Mouse (Mus musculus): Measurements from ENCODE around the gene Srgap1. TPM values are rescaled to one million over a fixed set of nuclear protein-coding genes. Genes with fewer than 3 reads are reported as not detected.

Srgap1 gene
- total and polyA plus RNA-seq, 2 experiments from 2014 or later = 18.8 to 24.4 TPM

DNA sequence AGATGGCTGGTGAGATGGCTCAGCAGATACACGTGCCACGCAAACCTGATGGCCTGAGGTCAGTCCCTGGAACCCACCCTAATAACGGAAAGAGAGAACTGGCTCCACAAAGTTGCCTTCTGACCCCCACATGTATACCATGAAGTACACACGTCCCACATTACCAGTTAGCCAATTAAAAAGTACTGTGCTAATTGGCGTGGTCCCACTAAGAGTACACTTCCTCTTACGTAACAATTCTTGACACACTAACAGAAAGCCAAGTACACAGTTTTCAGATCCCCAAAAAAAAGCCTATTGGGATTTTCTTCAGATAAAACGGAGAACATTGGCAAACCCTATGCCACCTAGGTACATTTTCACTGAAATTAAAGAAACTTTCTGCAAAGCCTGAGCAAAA is 73.8 kb downstream of the Srgap1 start:
- 88% methylated on average over 7 of the region's 7 CpGs for WGBS
- no peaks in the 10 kb centered on the region for H3K27me3 ChIP-seq (ENCODE audit: insufficient read depth, low read length)
- no peak overlapping the region for H3K4me2 ChIP-seq (ENCODE audit: low read depth, low read length)
- no peak for TF ChIP-seq CTCF (IDR thresholded peaks at IDR 0.05; ENCODE audit: low read depth)
- no peaks in the 10 kb centered on the region for H3K36me3 ChIP-seq (ENCODE audit: insufficient read depth, low read length)
- H3K4me3 ChIP-seq (ENCODE audit: low read length) = no peak overlapping the region
- no peak for DNase-seq (ENCODE audit: low spot score)
- H3K27ac ChIP-seq = no peak overlapping the region
- H3K4me1 ChIP-seq (ENCODE audit: insufficient read depth, low read length) = peaks cover 5% of the 10 kb centered on the region; the same call in 1 of the 2 replicates
- H3K9me3 ChIP-seq (ENCODE audit: low read length) = no peaks in the 10 kb centered on the region
- no peak for ATAC-seq
- no peak overlapping the region for H3K9ac ChIP-seq (replicated peaks; ENCODE audit: low read length)

DNA sequence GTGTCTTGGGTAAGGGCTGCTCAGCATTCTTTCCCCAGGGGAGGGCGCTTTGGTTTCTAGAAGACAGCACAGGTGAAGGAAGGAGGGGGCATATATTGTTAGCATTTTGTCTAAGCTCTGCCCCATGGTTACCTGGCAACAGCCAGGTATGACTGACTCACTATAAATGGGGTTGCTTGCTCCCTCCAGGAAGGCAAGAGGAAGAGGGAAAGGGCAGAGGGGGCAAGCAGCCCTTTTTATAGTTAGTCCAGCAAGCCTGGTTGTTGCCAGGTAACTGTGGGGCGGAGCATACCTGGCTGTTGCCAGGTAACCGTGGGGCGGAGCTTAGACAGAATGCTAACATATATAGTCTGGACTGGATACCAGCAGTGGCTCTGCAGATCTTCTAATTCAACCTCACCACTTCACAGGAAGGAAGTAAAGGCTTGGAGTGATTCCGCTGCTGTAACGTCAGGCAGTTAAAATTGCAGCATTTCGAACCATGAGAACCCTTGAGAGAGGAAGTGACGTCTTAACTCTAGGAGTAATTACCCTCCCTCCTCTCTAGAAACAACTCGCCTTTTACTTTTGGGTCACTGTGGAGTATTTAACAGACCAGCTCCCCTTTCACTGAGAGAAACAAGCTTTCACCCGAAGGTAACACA is 74.7 kb downstream of the Srgap1 start:
- TF ChIP-seq CTCF (IDR thresholded peaks at IDR 0.05; ENCODE audit: low read depth) = no peak
- H3K4me3 ChIP-seq (ENCODE audit: low read length) = no peak overlapping the region
- H3K4me1 ChIP-seq (ENCODE audit: insufficient read depth, low read length) = peaks cover 12% of the 10 kb centered on the region; the same call in 1 of the 2 replicates
- H3K9me3 ChIP-seq (ENCODE audit: low read length) = no peaks in the 10 kb centered on the region
- no peak overlapping the region for H3K9ac ChIP-seq (replicated peaks; ENCODE audit: low read length)
- DNase-seq (ENCODE audit: low spot score) (no peak), ATAC-seq (peak; percentile 27; the same call in 1 of the 2 replicates)
- H3K36me3 ChIP-seq (ENCODE audit: insufficient read depth, low read length) = no peaks in the 10 kb centered on the region
- 87% methylated on average over 10 of the region's 10 CpGs for WGBS
- H3K27ac ChIP-seq = no peak overlapping the region
- H3K4me2 ChIP-seq (ENCODE audit: low read depth, low read length) = no peak overlapping the region
- no peaks in the 10 kb centered on the region for H3K27me3 ChIP-seq (ENCODE audit: insufficient read depth, low read length)

DNA sequence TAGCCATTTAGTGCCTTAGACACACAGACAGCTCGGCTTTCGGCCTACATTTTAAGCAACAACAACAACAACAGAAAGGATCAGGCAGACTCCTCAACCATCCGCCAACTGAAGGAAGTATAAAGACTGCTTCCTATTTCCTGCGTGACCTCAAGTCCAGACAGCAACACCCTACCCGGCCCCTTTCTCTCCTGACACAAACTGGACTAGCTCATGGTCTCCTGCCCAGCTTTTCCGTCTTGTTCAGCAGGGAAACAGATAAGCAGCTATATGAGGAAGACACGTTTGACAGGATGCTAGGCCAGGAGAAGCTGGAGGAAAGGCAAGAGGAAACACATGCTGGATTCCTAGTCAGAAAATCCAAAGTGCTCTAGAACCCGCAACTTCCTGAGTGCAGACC is 75.5 kb downstream of the Srgap1 start:
- DNase-seq (ENCODE audit: low spot score) (no peak), ATAC-seq (no peak)
- H3K4me3 ChIP-seq (ENCODE audit: low read length) = no peak overlapping the region
- H3K4me1 ChIP-seq (ENCODE audit: insufficient read depth, low read length) = peaks cover 12% of the 10 kb centered on the region; the same call in 1 of the 2 replicates
- no peak overlapping the region for H3K9ac ChIP-seq (replicated peaks; ENCODE audit: low read length)
- no peaks in the 10 kb centered on the region for H3K36me3 ChIP-seq (ENCODE audit: insufficient read depth, low read length)
- no peak overlapping the region for H3K4me2 ChIP-seq (ENCODE audit: low read depth, low read length)
- peak overlapping the region; percentile 51; the same call in 1 of the 2 replicates for H3K27ac ChIP-seq
- 54% methylated on average over 8 of the region's 8 CpGs for WGBS
- no peaks in the 10 kb centered on the region for H3K9me3 ChIP-seq (ENCODE audit: low read length)
- no peak for TF ChIP-seq CTCF (IDR thresholded peaks at IDR 0.05; ENCODE audit: low read depth)
- no peaks in the 10 kb centered on the region for H3K27me3 ChIP-seq (ENCODE audit: insufficient read depth, low read length)

DNA sequence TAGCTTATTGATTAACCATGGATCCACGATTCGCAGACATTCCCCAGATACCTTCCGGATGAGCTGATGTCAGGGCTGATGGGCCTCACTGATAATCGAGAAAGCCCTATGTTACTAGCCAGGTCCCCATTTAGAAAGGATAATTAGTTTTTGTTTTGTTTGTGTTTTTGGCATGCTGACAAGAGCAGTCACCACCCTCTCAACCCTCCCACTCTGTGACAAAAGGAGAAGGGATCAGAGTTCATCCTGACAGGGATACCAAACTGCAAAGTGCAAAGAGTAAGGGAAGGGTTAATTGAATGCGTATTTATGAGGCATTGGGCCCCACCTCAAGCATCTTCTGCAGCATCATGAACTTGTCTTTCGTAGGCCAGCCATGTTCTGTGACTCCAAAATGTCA is 76.2 kb downstream of the Srgap1 start:
- Histone ChIP-seq H3K27ac (no peak overlapping the region), H3K36me3 (ENCODE audit: insufficient read depth, low read length) (no peaks in the 10 kb centered on the region), H3K27me3 (ENCODE audit: insufficient read depth, low read length) (no peaks in the 10 kb centered on the region), H3K9ac (replicated peaks; ENCODE audit: low read length) (no peak overlapping the region), H3K9me3 (ENCODE audit: low read length) (no peaks in the 10 kb centered on the region), H3K4me3 (ENCODE audit: low read length) (no peak overlapping the region), H3K4me1 (ENCODE audit: insufficient read depth, low read length) (peaks cover 12% of the 10 kb centered on the region; the same call in 1 of the 2 replicates), H3K4me2 (ENCODE audit: low read depth, low read length) (no peak overlapping the region)
- no peak for ATAC-seq
- TF ChIP-seq CTCF (IDR thresholded peaks at IDR 0.05; ENCODE audit: low read depth) = no peak
- DNase-seq (ENCODE audit: low spot score) = no peak
- WGBS = 42% methylated on average over 6 of the region's 6 CpGs

DNA sequence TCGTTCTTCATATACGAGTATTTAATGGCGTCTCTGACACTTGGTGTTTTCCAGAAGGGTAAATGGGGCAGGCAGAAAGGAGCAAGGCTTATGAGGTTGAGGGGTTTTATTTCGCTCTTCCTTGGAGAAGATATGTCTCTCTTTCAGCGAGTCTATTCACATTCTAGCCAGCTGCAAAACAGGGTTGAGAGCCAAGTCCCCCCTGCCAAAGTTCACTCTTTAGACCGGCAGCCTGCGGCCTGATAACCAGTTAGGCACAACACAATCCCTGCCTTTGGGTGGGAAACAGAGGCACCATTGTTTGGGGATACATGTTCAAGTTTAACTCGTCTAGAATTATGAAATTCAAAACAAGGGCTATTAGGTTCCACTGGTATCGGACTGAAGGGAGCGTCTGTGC is 83.0 kb downstream of the Srgap1 start:
- no peak for DNase-seq (ENCODE audit: low spot score)
- Histone ChIP-seq H3K9me3 (ENCODE audit: low read length) (no peaks in the 10 kb centered on the region), H3K4me1 (ENCODE audit: insufficient read depth, low read length) (peaks cover 16% of the 10 kb centered on the region), H3K27me3 (ENCODE audit: insufficient read depth, low read length) (no peaks in the 10 kb centered on the region), H3K27ac (0 out of 2 replicates have a peak overlapping the region, but pooled peaks have one; percentile 20), H3K9ac (replicated peaks; ENCODE audit: low read length) (no peak overlapping the region), H3K4me3 (ENCODE audit: low read length) (no peak overlapping the region), H3K4me2 (ENCODE audit: low read depth, low read length) (no peak overlapping the region), H3K36me3 (ENCODE audit: insufficient read depth, low read length) (no peaks in the 10 kb centered on the region)
- WGBS = 66% methylated on average over 10 of the region's 10 CpGs
- peak; percentile 55; the same call in 1 of the 2 replicates for ATAC-seq
- no peak for TF ChIP-seq CTCF (IDR thresholded peaks at IDR 0.05; ENCODE audit: low read depth)

DNA sequence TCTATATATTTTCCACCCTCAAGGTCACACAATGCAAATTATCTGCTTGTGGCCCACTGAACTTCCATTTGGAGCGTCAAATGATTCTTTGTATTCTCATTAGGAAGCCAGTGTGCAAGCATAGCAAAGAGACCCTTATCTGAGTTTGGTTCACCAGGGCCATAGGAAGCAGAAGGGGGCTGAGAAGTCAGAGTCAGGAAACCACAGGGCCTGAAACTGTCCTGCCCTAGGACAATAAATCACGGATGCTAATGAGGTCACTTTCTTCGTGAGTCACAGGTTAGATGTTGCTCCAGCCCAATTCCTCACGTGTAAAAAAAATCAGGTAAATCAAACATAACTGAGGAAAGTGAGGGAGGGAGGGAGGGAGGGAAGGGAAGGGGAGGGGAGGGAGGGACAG is 85.1 kb downstream of the Srgap1 start:
- H3K9me3 ChIP-seq (ENCODE audit: low read length) = no peaks in the 10 kb centered on the region
- ATAC-seq = no peak
- 62% methylated on average over 4 of the region's 4 CpGs for WGBS
- no peak for DNase-seq (ENCODE audit: low spot score)
- H3K27me3 ChIP-seq (ENCODE audit: insufficient read depth, low read length) = no peaks in the 10 kb centered on the region
- H3K4me2 ChIP-seq (ENCODE audit: low read depth, low read length) = no peak overlapping the region
- no peak overlapping the region for H3K4me3 ChIP-seq (ENCODE audit: low read length)
- H3K27ac ChIP-seq = no peak overlapping the region
- no peaks in the 10 kb centered on the region for H3K36me3 ChIP-seq (ENCODE audit: insufficient read depth, low read length)
- TF ChIP-seq CTCF (IDR thresholded peaks at IDR 0.05; ENCODE audit: low read depth) = no peak
- peaks cover 7% of the 10 kb centered on the region; the same call in 1 of the 2 replicates for H3K4me1 ChIP-seq (ENCODE audit: insufficient read depth, low read length)
- H3K9ac ChIP-seq (replicated peaks; ENCODE audit: low read length) = no peak overlapping the region
